Mouse (Mus musculus) hindbrain, embryonic 11.5 days (tissue): Measurements from ENCODE around the gene Slc23a4. TPM values are rescaled to one million over a fixed set of nuclear protein-coding genes. Genes with fewer than 3 reads are reported as not detected.

Experiments used
- ATAC-seq: fragments of 200-750 bp; cut with Nextera tagmentation; 2 replicates; pipeline ENCODE4 v1.8.0; 2017; ENCODE audit warnings: mild to moderate bottlenecking, moderate TSS enrichment, moderate library complexity; ENCODE audit not compliant: low FRiP score
- DNase-seq: peaks from one replicate; pipeline ENCODE4 v3.0.0-alpha.2; 2015; ENCODE audit warnings: low spot score
- H3K27ac ChIP-seq: fragments of 300-500 bp; sonication (generic); 2 replicates; pipeline ENCODE4 v1.5.1; 2014; ENCODE audit warnings: mild to moderate bottlenecking, low read depth, low read length
- H3K27me3 ChIP-seq: fragments of 300-500 bp; sonication (generic); 2 replicates; pipeline ENCODE4 v1.6.1; 2014; ENCODE audit warnings: mild to moderate bottlenecking, low read length, moderate library complexity, mixed read lengths; ENCODE audit not compliant: control insufficient read depth, insufficient read depth
- H3K36me3 ChIP-seq: fragments of 300-500 bp; sonication (generic); 2 replicates; pipeline ENCODE4 v1.6.1; 2014; ENCODE audit warnings: mild to moderate bottlenecking, low read length, moderate library complexity, mixed read lengths; ENCODE audit not compliant: control insufficient read depth, insufficient read depth
- H3K4me1 ChIP-seq: fragments of 300-500 bp; sonication (generic); replicated peaks from 2 replicates; pipeline ENCODE4 v1.6.1; 2014; ENCODE audit warnings: low read length, mixed read lengths; ENCODE audit not compliant: control insufficient read depth, insufficient read depth
- H3K4me2 ChIP-seq: fragments of 300-500 bp; sonication (generic); replicated peaks from 2 replicates; pipeline ENCODE4 v1.6.1; 2014; ENCODE audit warnings: mild to moderate bottlenecking, low read depth, low read length
- H3K4me3 ChIP-seq: fragments of 300-500 bp; sonication (generic); 2 replicates; pipeline ENCODE4 v1.5.1; 2014; ENCODE audit warnings: low read depth, low read length
- H3K9ac ChIP-seq: fragments of 300-500 bp; sonication (generic); 2 replicates; pipeline ENCODE4 v1.6.1; 2014; ENCODE audit warnings: low read depth, low read length
- H3K9me3 ChIP-seq: fragments of 300-500 bp; sonication (generic); 2 replicates; pipeline ENCODE4 v1.6.1; 2016; ENCODE audit warnings: low read length; ENCODE audit not compliant: control insufficient read depth
- WGBS: fragments of 180-500 bp; shearing (Covaris S2); extraction: QIAGEN DNeasy Blood & Tissue Kit; methylation state at CpG from one replicate; pipeline ENCODE4 v1.1.7; 2014; 5-methylcytosine and 5-hydroxymethylcytosine counted together
- polyA plus RNA-seq: library from polyadenylated mRNA; unstranded; fragments of >200 nt; fragmentation: Nextera tagmentation; extraction: Ambion mirVana; gene quantifications from 2 replicates; pipeline ENCODE4 v1.2.1, GENCODE M21; 2014

Gene Slc23a4
- polyA plus RNA-seq, 1 experiment from 2014 or later, result 0.49 TPM

- H3K4me3 ChIP-seq, result no peak overlapping the region
- no peak overlapping the region for H3K4me2 ChIP-seq
- 84% methylated on average over 3 of the region's 3 CpGs for WGBS
- no peak overlapping the region for H3K9ac ChIP-seq
- no peaks in the 10 kb centered on the region for H3K27me3 ChIP-seq
- H3K9me3 ChIP-seq, result no peaks in the 10 kb centered on the region
- H3K36me3 ChIP-seq, result no peaks in the 10 kb centered on the region
- no peak for DNase-seq
- H3K27ac ChIP-seq, result no peak overlapping the region
- no peak for ATAC-seq
- H3K4me1 ChIP-seq, result no peaks in the 10 kb centered on the region
Measured at GRCm38 (mm10) chr6:34979291-34979690, 8.9 kb downstream of the Slc23a4 start.

- no peak overlapping the region for H3K4me2 ChIP-seq
Measured at GRCm38 (mm10) chr6:34971181-34971580, 17.0 kb downstream of the Slc23a4 start.

GRCm38 (mm10) chr6:34965819-34966539 is 22.2 kb downstream of the Slc23a4 start:
- DNase-seq, result no peak
- H3K36me3 ChIP-seq, result no peaks in the 10 kb centered on the region
- no peak overlapping the region for H3K4me2 ChIP-seq
- H3K9ac ChIP-seq, result no peak overlapping the region
- no peaks in the 10 kb centered on the region for H3K9me3 ChIP-seq
- WGBS, result 86% methylated on average over 6 of the region's 6 CpGs
- H3K4me1 ChIP-seq, result no peaks in the 10 kb centered on the region
- H3K4me3 ChIP-seq, result no peak overlapping the region
- no peaks in the 10 kb centered on the region for H3K27me3 ChIP-seq
- H3K27ac ChIP-seq, result no peak overlapping the region
- ATAC-seq, result no peak

More at GRCm38 (mm10) chr6:34971181-34971580, 17.0 kb downstream of the Slc23a4 start:
- 31% methylated on average over 3 of the region's 3 CpGs for WGBS
- 0 out of 2 replicates have a peak, but pooled peaks cover 2% of the 10 kb centered on the region for H3K4me1 ChIP-seq
- no peak for DNase-seq
- H3K4me3 ChIP-seq, result no peak overlapping the region
- H3K27me3 ChIP-seq, result no peaks in the 10 kb centered on the region
- no peaks in the 10 kb centered on the region for H3K36me3 ChIP-seq
- H3K27ac ChIP-seq, result no peak overlapping the region
- no peak for ATAC-seq
- H3K9me3 ChIP-seq, result no peaks in the 10 kb centered on the region
- H3K9ac ChIP-seq, result no peak overlapping the region

GRCm38 (mm10) chr6:34964550-34964949 is 23.7 kb downstream of the Slc23a4 start:
- no peaks in the 10 kb centered on the region for H3K36me3 ChIP-seq
- H3K27me3 ChIP-seq, result no peaks in the 10 kb centered on the region
- H3K4me2 ChIP-seq, result no peak overlapping the region
- H3K9ac ChIP-seq, result no peak overlapping the region
- no peak overlapping the region for H3K27ac ChIP-seq
- H3K4me3 ChIP-seq, result no peak overlapping the region
- ATAC-seq (no peak), DNase-seq (no peak)
- no peaks in the 10 kb centered on the region for H3K4me1 ChIP-seq
- H3K9me3 ChIP-seq, result no peaks in the 10 kb centered on the region
- 86% methylated on average over 2 of the region's 2 CpGs for WGBS

- Histone ChIP-seq H3K4me1 (no peaks in the 10 kb centered on the region), H3K9ac (no peak overlapping the region), H3K36me3 (no peaks in the 10 kb centered on the region), H3K9me3 (no peaks in the 10 kb centered on the region), H3K4me2 (no peak overlapping the region), H3K4me3 (no peak overlapping the region), H3K27ac (no peak overlapping the region), H3K27me3 (no peaks in the 10 kb centered on the region)
- WGBS, result 90% methylated on average over 7 of the region's 7 CpGs
- DNase-seq (no peak), ATAC-seq (no peak)
Measured at GRCm38 (mm10) chr6:34959131-34959530, 29.1 kb downstream of the Slc23a4 start.

- Histone ChIP-seq H3K4me2 (no peak overlapping the region; the same call in 1 of the 2 replicates), H3K9me3 (no peaks in the 10 kb centered on the region), H3K27me3 (no peaks in the 10 kb centered on the region), H3K27ac (no peak overlapping the region), H3K4me1 (no peaks in the 10 kb centered on the region), H3K9ac (0 out of 2 replicates have a peak overlapping the region, but pooled peaks have one; percentile 12), H3K36me3 (no peaks in the 10 kb centered on the region), H3K4me3 (no peak overlapping the region)
- ATAC-seq (no peak; the same call in 1 of the 2 replicates), DNase-seq (no peak)
- WGBS, result 43% methylated on average over 8 of the region's 8 CpGs
Measured at GRCm38 (mm10) chr6:34955862-34956241, 32.4 kb downstream of the Slc23a4 start.

GRCm38 (mm10) chr6:34954926-34955861 is 33.0 kb downstream of the Slc23a4 start:
- DNase-seq (peak; percentile 61), ATAC-seq (peak; percentile 76; the same call in 1 of the 2 replicates)
- H3K27ac ChIP-seq, result no peak overlapping the region
- no peak overlapping the region; the same call in 1 of the 2 replicates for H3K4me2 ChIP-seq
- no peaks in the 10 kb centered on the region for H3K9me3 ChIP-seq
- H3K4me1 ChIP-seq, result no peaks in the 10 kb centered on the region
- H3K4me3 ChIP-seq, result no peak overlapping the region
- H3K27me3 ChIP-seq, result no peaks in the 10 kb centered on the region
- 0 out of 2 replicates have a peak overlapping the region, but pooled peaks have one; percentile 12 for H3K9ac ChIP-seq
- no peaks in the 10 kb centered on the region for H3K36me3 ChIP-seq
- 57% methylated on average over 18 of the region's 18 CpGs for WGBS

- no peak for DNase-seq
- Histone ChIP-seq H3K4me3 (no peak overlapping the region), H3K27me3 (no peaks in the 10 kb centered on the region), H3K4me1 (no peaks in the 10 kb centered on the region; the same call in 1 of the 2 replicates), H3K27ac (no peak overlapping the region), H3K4me2 (no peak overlapping the region), H3K36me3 (no peaks in the 10 kb centered on the region), H3K9me3 (no peaks in the 10 kb centered on the region), H3K9ac (no peak overlapping the region)
- ATAC-seq, result no peak
- 78% methylated on average over 7 of the region's 7 CpGs for WGBS
Measured at GRCm38 (mm10) chr6:34951956-34952667, 36.1 kb downstream of the Slc23a4 start.
